Mouse (Mus musculus) hindbrain, embryonic 14.5 days (tissue): ENCODE measurements at regions not wholly inside any gene's neighbourhood (a gene's known extent, or its start where the extent isn't known, plus 50 kb on each side); places are given as distances from the start of the nearest gene placed in this dataset.

Experiments used
- ATAC-seq: fragments of 200-750 bp; cut with Nextera tagmentation; 2 replicates; pipeline ENCODE4 v1.8.0; 2017; ENCODE audit warnings: moderate number of reproducible peaks, mild to moderate bottlenecking, moderate TSS enrichment, moderate library complexity; ENCODE audit not compliant: low FRiP score
- DNase-seq: peaks from one replicate; pipeline ENCODE4 v3.0.0-alpha.2; 2015; ENCODE audit warnings: low spot score
- H3K27ac ChIP-seq: fragments of 300-500 bp; sonication (generic); 2 replicates; pipeline ENCODE4 v1.5.1; 2014; ENCODE audit warnings: mild to moderate bottlenecking, moderate library complexity
- H3K27me3 ChIP-seq: fragments of 300-500 bp; sonication (generic); 2 replicates; pipeline ENCODE4 v1.6.1; 2014; ENCODE audit warnings: mild to moderate bottlenecking, low read length, mixed read lengths; ENCODE audit not compliant: control insufficient read depth, insufficient read depth
- H3K36me3 ChIP-seq: fragments of 300-500 bp; sonication (generic); replicated peaks from 2 replicates; pipeline ENCODE4 v1.6.1; 2014; ENCODE audit not compliant: control insufficient read depth, insufficient read depth
- H3K4me1 ChIP-seq: fragments of 300-500 bp; sonication (generic); replicated peaks from 2 replicates; pipeline ENCODE4 v1.6.1; 2014; ENCODE audit warnings: antibody characterized with exemption, low read length, mixed read lengths; ENCODE audit not compliant: control insufficient read depth, insufficient read depth
- H3K4me2 ChIP-seq: fragments of 300-500 bp; sonication (generic); replicated peaks from 2 replicates; pipeline ENCODE4 v1.6.1; 2014; ENCODE audit warnings: mild to moderate bottlenecking, moderate library complexity
- H3K4me3 ChIP-seq: fragments of 300-500 bp; sonication (generic); replicated peaks from 2 replicates; pipeline ENCODE4 v1.5.1; 2014; ENCODE audit warnings: mild to moderate bottlenecking, low read length
- H3K9ac ChIP-seq: fragments of 300-500 bp; sonication (generic); 2 replicates; pipeline ENCODE4 v1.6.1; 2014
- H3K9me3 ChIP-seq: fragments of 300-500 bp; sonication (generic); 2 replicates; pipeline ENCODE4 v1.6.1; 2016; ENCODE audit warnings: low read length; ENCODE audit not compliant: control insufficient read depth
- WGBS: fragments of 180-500 bp; shearing (Covaris S2); extraction: QIAGEN DNeasy Blood & Tissue Kit; methylation state at CpG from one replicate; pipeline ENCODE4 v1.1.7; 2014; 5-methylcytosine and 5-hydroxymethylcytosine counted together

GRCm38 (mm10) chr12:74534882-74535281 lies 218.7 kb upstream of the Gm11042 start:
- 84% methylated on average over 2 of the region's 2 CpGs for WGBS
- no peak overlapping the region for H3K9ac ChIP-seq
- DNase-seq: no peak

GRCm38 (mm10) chr12:74528983-74529566 lies 212.9 kb upstream of the Gm11042 start:
- H3K4me2 ChIP-seq: no peak overlapping the region
- no peak overlapping the region for H3K9ac ChIP-seq
- DNase-seq: no peak
- 93% methylated on average over 5 of the region's 5 CpGs for WGBS
- no peak overlapping the region for H3K4me3 ChIP-seq
- H3K9me3 ChIP-seq: no peaks in the 10 kb centered on the region
- no peak for ATAC-seq
- H3K27me3 ChIP-seq: no peaks in the 10 kb centered on the region
- H3K27ac ChIP-seq: no peak overlapping the region
- no peaks in the 10 kb centered on the region for H3K36me3 ChIP-seq
- H3K4me1 ChIP-seq: 0 out of 2 replicates have a peak, but pooled peaks cover 5% of the 10 kb centered on the region

More at GRCm38 (mm10) chr12:74534882-74535281, 218.7 kb upstream of the Gm11042 start:
- no peaks in the 10 kb centered on the region for H3K9me3 ChIP-seq
- no peaks in the 10 kb centered on the region for H3K36me3 ChIP-seq
- no peak overlapping the region for H3K4me3 ChIP-seq
- no peaks in the 10 kb centered on the region for H3K27me3 ChIP-seq
- no peak for ATAC-seq
- no peak overlapping the region for H3K27ac ChIP-seq
- no peaks in the 10 kb centered on the region for H3K4me1 ChIP-seq
- H3K4me2 ChIP-seq: no peak overlapping the region

- Histone ChIP-seq H3K27me3 (no peaks in the 10 kb centered on the region), H3K4me1 (0 out of 2 replicates have a peak, but pooled peaks cover 5% of the 10 kb centered on the region), H3K36me3 (no peaks in the 10 kb centered on the region), H3K4me3 (no peak overlapping the region), H3K9me3 (no peaks in the 10 kb centered on the region), H3K4me2 (no peak overlapping the region), H3K9ac (no peak overlapping the region), H3K27ac (peak overlapping the region; percentile 18; the same call in 1 of the 2 replicates)
- DNase-seq (peak; percentile 55), ATAC-seq (peak; percentile 70; the same call in 1 of the 2 replicates)
- 42% methylated on average over 2 of the region's 2 CpGs for WGBS
These were observed 211.0 kb upstream of the Gm11042 start for GRCm38 (mm10) chr12:74527190-74527621.

- no peaks in the 10 kb centered on the region for H3K36me3 ChIP-seq
- no peak for ATAC-seq
- no peaks in the 10 kb centered on the region for H3K9me3 ChIP-seq
- no peak overlapping the region for H3K4me2 ChIP-seq
- H3K9ac ChIP-seq: no peak overlapping the region
- no peak overlapping the region for H3K27ac ChIP-seq
- no peaks in the 10 kb centered on the region for H3K27me3 ChIP-seq
- H3K4me3 ChIP-seq: no peak overlapping the region
- DNase-seq: no peak
- H3K4me1 ChIP-seq: 0 out of 2 replicates have a peak, but pooled peaks cover 5% of the 10 kb centered on the region
These were observed 207.8 kb upstream of the Gm11042 start for GRCm38 (mm10) chr12:74523988-74524387.

GRCm38 (mm10) chr12:74518032-74518431 lies 201.8 kb upstream of the Gm11042 start:
- no peak overlapping the region for H3K9ac ChIP-seq
- no peak overlapping the region for H3K4me3 ChIP-seq
- DNase-seq (no peak), ATAC-seq (no peak)
- H3K4me2 ChIP-seq: no peak overlapping the region
- H3K27me3 ChIP-seq: no peaks in the 10 kb centered on the region
- no peak overlapping the region for H3K27ac ChIP-seq
- H3K4me1 ChIP-seq: no peaks in the 10 kb centered on the region
- H3K36me3 ChIP-seq: no peaks in the 10 kb centered on the region
- WGBS: 90% methylated on average over 6 of the region's 6 CpGs
- no peaks in the 10 kb centered on the region for H3K9me3 ChIP-seq

GRCm38 (mm10) chr12:74516527-74516926 lies 200.3 kb upstream of the Gm11042 start:
- Histone ChIP-seq H3K27ac (no peak overlapping the region), H3K27me3 (no peaks in the 10 kb centered on the region), H3K4me3 (no peak overlapping the region), H3K9ac (no peak overlapping the region), H3K9me3 (no peaks in the 10 kb centered on the region), H3K36me3 (no peaks in the 10 kb centered on the region), H3K4me2 (no peak overlapping the region), H3K4me1 (no peaks in the 10 kb centered on the region)
- DNase-seq: no peak
- peak; percentile 64; the same call in 1 of the 2 replicates for ATAC-seq
- 43% methylated on average over 3 of the region's 3 CpGs for WGBS

GRCm38 (mm10) chr12:74502791-74503190 lies 186.6 kb upstream of the Gm11042 start:
- ATAC-seq (no peak), DNase-seq (no peak)
- H3K9ac ChIP-seq: no peak overlapping the region
- no peaks in the 10 kb centered on the region for H3K4me1 ChIP-seq
- H3K4me2 ChIP-seq: no peak overlapping the region
- no peak overlapping the region for H3K27ac ChIP-seq
- no peaks in the 10 kb centered on the region for H3K27me3 ChIP-seq
- no peaks in the 10 kb centered on the region for H3K36me3 ChIP-seq
- H3K9me3 ChIP-seq: no peaks in the 10 kb centered on the region
- no peak overlapping the region for H3K4me3 ChIP-seq
- 82% methylated on average over 2 of the region's 2 CpGs for WGBS

GRCm38 (mm10) chr12:74477619-74478018 lies 161.4 kb upstream of the Gm11042 start:
- no peak overlapping the region for H3K4me2 ChIP-seq
- DNase-seq: no peak
- H3K36me3 ChIP-seq: no peaks in the 10 kb centered on the region
- no peaks in the 10 kb centered on the region for H3K27me3 ChIP-seq
- no peak overlapping the region for H3K27ac ChIP-seq
- no peak overlapping the region for H3K4me3 ChIP-seq
- H3K9me3 ChIP-seq: no peaks in the 10 kb centered on the region
- H3K4me1 ChIP-seq: no peaks in the 10 kb centered on the region
- ATAC-seq: no peak
- 79% methylated on average over 2 of the region's 2 CpGs for WGBS
- no peak overlapping the region for H3K9ac ChIP-seq

GRCm38 (mm10) chr12:74474741-74475140 lies 158.5 kb upstream of the Gm11042 start:
- WGBS: 92% methylated on average over 1 of the region's 1 CpGs
- Histone ChIP-seq H3K27me3 (no peaks in the 10 kb centered on the region), H3K4me1 (no peaks in the 10 kb centered on the region), H3K36me3 (no peaks in the 10 kb centered on the region), H3K9ac (no peak overlapping the region), H3K4me3 (no peak overlapping the region), H3K27ac (no peak overlapping the region), H3K9me3 (no peaks in the 10 kb centered on the region), H3K4me2 (no peak overlapping the region)
- ATAC-seq (no peak), DNase-seq (no peak)

GRCm38 (mm10) chr12:74458521-74458920 lies 142.3 kb upstream of the Gm11042 start:
- no peaks in the 10 kb centered on the region for H3K36me3 ChIP-seq
- ATAC-seq: no peak
- 39% methylated on average over 4 of the region's 4 CpGs for WGBS
- no peak for DNase-seq
- H3K4me3 ChIP-seq: no peak overlapping the region
- H3K27ac ChIP-seq: no peak overlapping the region
- H3K4me2 ChIP-seq: no peak overlapping the region
- no peak overlapping the region for H3K9ac ChIP-seq
- no peaks in the 10 kb centered on the region for H3K4me1 ChIP-seq
- no peaks in the 10 kb centered on the region for H3K9me3 ChIP-seq
- no peaks in the 10 kb centered on the region for H3K27me3 ChIP-seq
